8 mouse cellular contexts compared by ENCODE assay signal in the genomic region with DNA sequence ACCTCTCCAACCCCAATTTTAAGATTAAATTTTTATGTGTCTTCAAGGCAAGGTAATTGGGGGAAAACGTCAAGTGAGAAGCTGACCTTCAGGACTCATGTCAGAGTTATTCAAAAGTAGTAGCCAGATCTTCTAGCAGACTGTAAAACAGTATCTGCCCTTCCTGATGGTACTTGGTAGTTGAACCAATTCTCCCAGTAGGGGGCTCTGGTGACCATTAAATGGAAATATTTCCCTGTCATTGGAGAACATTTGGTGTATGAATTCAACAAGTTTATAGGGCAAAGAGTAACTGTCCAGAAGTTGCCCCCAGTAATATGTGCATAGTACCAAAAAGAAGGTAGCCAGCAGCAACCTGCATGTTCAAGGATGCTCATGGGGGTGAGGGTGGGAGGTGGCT.
A peak's percentile ranks its signal among the peaks of the same experiment; 100 is the strongest.
DNase-seq lines count a peak whose midpoint lies in the region; ATAC-seq and TF ChIP-seq lines count a peak whose summit lies in the region.

No protein-coding gene starts in this region.

- no peaks in the 10 kb centered on the region for H3K4me1 ChIP-seq in hindbrain, embryonic 11.5 days (replicated peaks; ENCODE audit: control insufficient read depth, insufficient read depth, low read length)
- no peaks in the 10 kb centered on the region for H3K4me1 ChIP-seq in hindbrain, embryonic 13.5 days (replicated peaks)
- H3K4me1 ChIP-seq in cortical plate, adult 2 months (ENCODE audit: control insufficient read depth, insufficient read depth, low read length) = no peaks in the 10 kb centered on the region
- H3K4me1 ChIP-seq in small intestine, adult 2 months (ENCODE audit: control insufficient read depth, insufficient read depth, insufficient read length, low read length) = no peaks in the 10 kb centered on the region
- H3K4me1 ChIP-seq in hindbrain, embryonic 12.5 days = no peaks in the 10 kb centered on the region

- DNase-seq in hindbrain, embryonic 11.5 days (ENCODE audit: low spot score) = peak; percentile 45
- DNase-seq in spleen, postnatal 36 days (ENCODE audit: low spot score in 2 of 2) = peak; percentile 24 to 58
- DNase-seq in spleen, postnatal 14 days (ENCODE audit: low spot score in 2 of 2) = no peak
- no peak for DNase-seq in gastrocnemius, postnatal 25 days

- H3K9me3 ChIP-seq in hindbrain, embryonic 11.5 days (ENCODE audit: control insufficient read depth, low read length) = no peaks in the 10 kb centered on the region
- H3K9me3 ChIP-seq in hindbrain, embryonic 13.5 days = no peaks in the 10 kb centered on the region
- no peaks in the 10 kb centered on the region for H3K9me3 ChIP-seq in hindbrain, embryonic 12.5 days (replicated peaks)

- no peak overlapping the region for H3K9ac ChIP-seq in hindbrain, embryonic 11.5 days (ENCODE audit: low read depth, low read length)
- H3K9ac ChIP-seq in hindbrain, embryonic 13.5 days = no peak overlapping the region
- no peak overlapping the region for H3K9ac ChIP-seq in hindbrain, embryonic 12.5 days

- peak; percentile 21; the same call in 1 of the 2 replicates for TF ChIP-seq CTCF in cortical plate, adult 2 months (IDR thresholded peaks at IDR 0.05; ENCODE audit: extremely low read depth, insufficient read depth, low read length)
- 0 out of 2 replicates have a peak, but pooled peaks have one; percentile 7 for TF ChIP-seq CTCF in small intestine, adult 2 months (IDR thresholded peaks at IDR 0.05; ENCODE audit: extremely low read depth, insufficient read length, insufficient replicate concordance, low read depth, low read length)

- H3K4me2 ChIP-seq in hindbrain, embryonic 11.5 days (replicated peaks; ENCODE audit: low read depth, low read length) = no peak overlapping the region
- H3K4me2 ChIP-seq in hindbrain, embryonic 13.5 days = no peak overlapping the region
- H3K4me2 ChIP-seq in hindbrain, embryonic 12.5 days (replicated peaks) = no peak overlapping the region

- WGBS in hindbrain, embryonic 11.5 days = 70% methylated on average over 1 of the region's 1 CpGs
- WGBS in hindbrain, embryonic 13.5 days = 44% methylated on average over 1 of the region's 1 CpGs
- WGBS in small intestine, adult 2 months = 28% methylated on average over 1 of the region's 1 CpGs
- WGBS in hindbrain, embryonic 12.5 days = 55% methylated on average over 1 of the region's 1 CpGs

- H3K27me3 ChIP-seq in hindbrain, embryonic 11.5 days (ENCODE audit: control insufficient read depth, insufficient read depth, low read length) = no peaks in the 10 kb centered on the region
- H3K27me3 ChIP-seq in hindbrain, embryonic 13.5 days = no peaks in the 10 kb centered on the region
- H3K27me3 ChIP-seq in small intestine, adult 2 months (ENCODE audit: control insufficient read depth, insufficient read depth, low read length) = no peaks in the 10 kb centered on the region
- no peaks in the 10 kb centered on the region for H3K27me3 ChIP-seq in hindbrain, embryonic 12.5 days

- H3K4me3 ChIP-seq in hindbrain, embryonic 11.5 days (ENCODE audit: low read depth, low read length) = no peak overlapping the region
- H3K4me3 ChIP-seq in hindbrain, embryonic 13.5 days = no peak overlapping the region
- no peak overlapping the region for H3K4me3 ChIP-seq in cortical plate, adult 2 months (ENCODE audit: insufficient read depth, low read length)
- no peak overlapping the region for H3K4me3 ChIP-seq in small intestine, adult 2 months (ENCODE audit: low read depth, low read length)
- H3K4me3 ChIP-seq in hindbrain, embryonic 12.5 days = no peak overlapping the region

- no peak for ATAC-seq in hindbrain, embryonic 11.5 days (ENCODE audit: low FRiP score)
- no peak for ATAC-seq in hindbrain, embryonic 13.5 days (ENCODE audit: low FRiP score)
- ATAC-seq in hindbrain, embryonic 12.5 days (ENCODE audit: low FRiP score) = no peak

- no peak overlapping the region for H3K27ac ChIP-seq in hindbrain, embryonic 11.5 days (ENCODE audit: low read depth, low read length)
- no peak overlapping the region for H3K27ac ChIP-seq in hindbrain, embryonic 13.5 days
- H3K27ac ChIP-seq in cortical plate, adult 2 months (ENCODE audit: insufficient read depth, low read length) = no peak overlapping the region
- no peak overlapping the region for H3K27ac ChIP-seq in small intestine, adult 2 months (ENCODE audit: insufficient read depth, low read depth, low read length)
- H3K27ac ChIP-seq in hindbrain, embryonic 12.5 days = no peak overlapping the region

- TF ChIP-seq POLR2A in cortical plate, adult 2 months (IDR thresholded peaks at IDR 0.05; ENCODE audit: extremely low read depth, insufficient read depth, low read length) = no peak
- no peak for TF ChIP-seq POLR2A in small intestine, adult 2 months (IDR thresholded peaks at IDR 0.05; ENCODE audit: low read depth, low read length)

- no peaks in the 10 kb centered on the region for H3K36me3 ChIP-seq in hindbrain, embryonic 11.5 days (ENCODE audit: control insufficient read depth, insufficient read depth, low read length)
- H3K36me3 ChIP-seq in hindbrain, embryonic 13.5 days = no peaks in the 10 kb centered on the region
- no peaks in the 10 kb centered on the region for H3K36me3 ChIP-seq in small intestine, adult 2 months (ENCODE audit: control insufficient read depth, insufficient read depth, low read length)
- H3K36me3 ChIP-seq in hindbrain, embryonic 12.5 days = no peaks in the 10 kb centered on the region

Comparison
In these comparisons a context has a peak if more than half of its experiments do, and no peak if none do; other contexts are left out.
1. DNase-seq: peak in hindbrain, embryonic 11.5 days (single experiment) and spleen, postnatal 36 days (2 of 2); none in spleen, postnatal 14 days (0 of 2) and gastrocnemius, postnatal 25 days (single experiment).